Mouse (Mus musculus) lung, embryonic 16.5 days (tissue): ENCODE data around the gene Rptor. TPM values are rescaled to one million over a fixed set of nuclear protein-coding genes. Genes with fewer than 3 reads are reported as not detected.

ENCODE experiments used
- ATAC-seq: fragments of 200-750 bp; cut with Nextera tagmentation; 2 replicates; pipeline ENCODE4 v1.8.0; 2017; ENCODE audit warnings: low read depth, mild to moderate bottlenecking, moderate library complexity
- H3K27ac ChIP-seq: fragments of 300-500 bp; sonication (generic); 2 replicates; pipeline ENCODE4 v1.5.1; 2014; ENCODE audit warnings: mild to moderate bottlenecking, control low read depth, low read length
- H3K27me3 ChIP-seq: fragments of 300-500 bp; sonication (generic); 2 replicates; pipeline ENCODE4 v1.6.1; 2014; ENCODE audit warnings: low read depth, low read length, mixed read lengths; ENCODE audit not compliant: control insufficient read depth, insufficient read depth
- H3K36me3 ChIP-seq: fragments of 300-500 bp; sonication (generic); 2 replicates; pipeline ENCODE4 v1.6.1; 2014; ENCODE audit warnings: low read length; ENCODE audit not compliant: control insufficient read depth, insufficient read depth
- H3K4me1 ChIP-seq: fragments of 300-500 bp; sonication (generic); replicated peaks from 2 replicates; pipeline ENCODE4 v1.6.1; 2014; ENCODE audit warnings: low read length, mixed read lengths; ENCODE audit not compliant: control insufficient read depth, insufficient read depth
- H3K4me2 ChIP-seq: fragments of 300-500 bp; sonication (generic); 2 replicates; pipeline ENCODE4 v1.6.1; 2014; ENCODE audit warnings: low read depth, low read length, control low read depth
- H3K4me3 ChIP-seq: fragments of 300-500 bp; sonication (generic); 2 replicates; pipeline ENCODE4 v1.5.1; 2014; ENCODE audit warnings: mild to moderate bottlenecking, low read length, control low read depth
- H3K9ac ChIP-seq: fragments of 300-500 bp; sonication (generic); 2 replicates; pipeline ENCODE4 v1.6.1; 2014; ENCODE audit warnings: low read length, control low read depth
- H3K9me3 ChIP-seq: fragments of 300-500 bp; sonication (generic); 2 replicates; pipeline ENCODE4 v1.6.1; 2016; ENCODE audit warnings: low read length; ENCODE audit not compliant: control insufficient read depth
- WGBS: fragments of 180-500 bp; shearing (Covaris S2); extraction: QIAGEN DNeasy Blood & Tissue Kit; methylation state at CpG from one replicate; pipeline ENCODE4 v1.1.7; 2014; 5-methylcytosine and 5-hydroxymethylcytosine counted together
- polyA plus RNA-seq: library from polyadenylated mRNA; unstranded; fragments of >200 nt; fragmentation: Nextera tagmentation; extraction: Ambion mirVana; gene quantifications from 2 replicates; pipeline ENCODE4 v1.2.1, GENCODE M21; 2015

Rptor gene
- polyA plus RNA-seq, 1 experiment from 2014 or later, result 7.1 TPM

DNA sequence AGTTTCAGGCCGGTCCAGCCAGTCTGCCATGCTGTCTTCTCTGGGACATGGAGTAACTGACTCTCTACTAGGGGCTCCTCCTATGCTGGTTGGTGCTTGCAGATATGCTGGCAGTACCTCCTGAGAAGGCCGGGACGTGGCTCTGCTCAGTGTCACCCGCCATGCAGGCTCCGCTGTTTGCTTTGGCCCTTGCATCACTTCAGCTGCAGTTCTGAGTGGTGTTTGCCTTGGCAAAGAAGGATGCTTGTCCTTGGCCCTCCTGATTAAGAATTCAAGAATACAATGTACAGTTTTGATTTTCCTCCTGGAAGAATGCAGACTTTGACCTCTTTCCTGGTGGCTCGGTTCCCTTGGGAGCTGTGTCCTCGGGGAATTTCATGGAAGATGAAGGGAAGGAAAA, 342.6 kb downstream of the Rptor start:
- H3K27ac ChIP-seq, result peak overlapping the region; percentile 85
- ATAC-seq, result peak; percentile 23
- H3K4me1 ChIP-seq, result peaks cover 34% of the 10 kb centered on the region
- H3K27me3 ChIP-seq, result no peaks in the 10 kb centered on the region
- H3K9ac ChIP-seq, result no peak overlapping the region
- WGBS, result 43% methylated on average over 7 of the region's 7 CpGs
- H3K9me3 ChIP-seq, result no peaks in the 10 kb centered on the region
- peak overlapping the region; percentile 82; the same call in 1 of the 2 replicates for H3K4me3 ChIP-seq
- no peaks in the 10 kb centered on the region for H3K36me3 ChIP-seq
- H3K4me2 ChIP-seq, result peak overlapping the region; percentile 93

DNA sequence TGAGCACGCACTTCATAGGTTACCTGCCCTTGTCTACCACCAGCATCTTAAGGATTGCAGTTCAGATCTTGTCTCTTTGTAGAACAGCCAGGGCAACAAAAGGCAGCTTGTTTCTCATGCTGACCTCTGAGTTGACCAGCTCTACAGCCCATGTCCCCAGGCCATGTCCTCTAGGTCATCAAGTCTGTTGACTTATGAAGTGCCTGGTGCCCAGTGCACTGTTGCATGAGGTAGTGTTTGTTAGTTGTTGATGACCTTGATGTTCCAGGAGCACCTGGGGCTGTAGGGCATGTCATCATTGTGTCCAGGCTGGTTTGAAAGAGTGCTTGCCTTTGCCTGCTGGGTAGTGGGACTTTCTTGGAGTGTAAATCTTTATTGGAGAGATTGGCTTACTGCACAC, 344.7 kb downstream of the Rptor start:
- peaks cover 31% of the 10 kb centered on the region for H3K4me1 ChIP-seq
- H3K27me3 ChIP-seq, result no peaks in the 10 kb centered on the region

DNA sequence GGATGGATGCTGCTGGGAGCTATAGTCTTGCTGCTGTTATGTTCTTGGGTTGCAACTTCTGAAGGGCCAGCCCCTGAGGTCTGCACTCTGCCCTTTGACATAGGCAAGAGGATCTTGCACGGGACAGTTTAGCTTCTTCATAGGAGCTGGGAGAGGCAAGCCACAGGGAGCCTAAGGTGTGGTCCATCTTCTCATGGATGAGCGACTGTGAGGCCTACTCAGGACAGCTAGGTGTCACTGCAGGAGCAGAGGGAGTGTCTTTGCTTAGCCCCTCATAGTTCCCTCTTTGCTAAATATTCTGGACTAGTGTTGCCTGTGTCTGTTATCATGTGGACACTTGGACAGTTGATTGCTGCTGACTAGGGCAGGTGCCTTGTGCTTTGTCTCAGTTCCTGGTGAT, 345.2 kb downstream of the Rptor start:
- 57% methylated on average over 2 of the region's 2 CpGs for WGBS
- Histone ChIP-seq H3K9me3 (no peaks in the 10 kb centered on the region), H3K4me2 (no peak overlapping the region), H3K27me3 (no peaks in the 10 kb centered on the region), H3K4me3 (no peak overlapping the region), H3K4me1 (peaks cover 36% of the 10 kb centered on the region), H3K27ac (no peak overlapping the region), H3K36me3 (no peaks in the 10 kb centered on the region), H3K9ac (no peak overlapping the region)
- no peak for ATAC-seq

More for the DNA sequence above, 344.7 kb downstream of the Rptor start:
- H3K36me3 ChIP-seq, result no peaks in the 10 kb centered on the region
- no peak for ATAC-seq
- no peaks in the 10 kb centered on the region for H3K9me3 ChIP-seq
- H3K4me2 ChIP-seq, result no peak overlapping the region
- WGBS, result 86% methylated on average over 1 of the region's 1 CpGs
- H3K27ac ChIP-seq, result no peak overlapping the region
- H3K4me3 ChIP-seq, result no peak overlapping the region
- no peak overlapping the region for H3K9ac ChIP-seq

DNA sequence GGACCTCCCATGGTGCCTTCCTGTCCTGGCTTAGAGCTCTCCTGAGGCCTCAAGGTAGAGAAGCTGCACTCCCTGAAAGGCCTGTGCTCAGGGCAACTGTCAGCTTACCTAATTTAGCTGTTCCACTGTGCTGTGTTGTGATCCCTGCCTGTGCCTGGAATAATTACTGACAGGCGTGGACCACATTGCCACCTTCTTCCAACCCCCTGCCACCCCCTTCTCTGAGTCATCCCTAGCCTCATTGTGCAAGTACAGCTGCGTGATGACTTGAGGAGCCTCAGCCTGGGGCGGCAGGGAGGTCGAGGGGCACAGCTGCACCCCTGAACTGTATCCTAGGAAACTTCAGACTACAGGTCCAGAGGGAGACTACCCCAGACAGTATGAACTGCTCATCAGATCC, 345.6 kb downstream of the Rptor start:
- H3K4me2 ChIP-seq, result no peak overlapping the region
- H3K27ac ChIP-seq, result no peak overlapping the region
- H3K27me3 ChIP-seq, result no peaks in the 10 kb centered on the region
- WGBS, result 70% methylated on average over 4 of the region's 4 CpGs
- H3K4me1 ChIP-seq, result peaks cover 40% of the 10 kb centered on the region
- H3K4me3 ChIP-seq, result no peak overlapping the region
- H3K9ac ChIP-seq, result no peak overlapping the region
- H3K36me3 ChIP-seq, result no peaks in the 10 kb centered on the region
- no peak for ATAC-seq
- H3K9me3 ChIP-seq, result no peaks in the 10 kb centered on the region

DNA sequence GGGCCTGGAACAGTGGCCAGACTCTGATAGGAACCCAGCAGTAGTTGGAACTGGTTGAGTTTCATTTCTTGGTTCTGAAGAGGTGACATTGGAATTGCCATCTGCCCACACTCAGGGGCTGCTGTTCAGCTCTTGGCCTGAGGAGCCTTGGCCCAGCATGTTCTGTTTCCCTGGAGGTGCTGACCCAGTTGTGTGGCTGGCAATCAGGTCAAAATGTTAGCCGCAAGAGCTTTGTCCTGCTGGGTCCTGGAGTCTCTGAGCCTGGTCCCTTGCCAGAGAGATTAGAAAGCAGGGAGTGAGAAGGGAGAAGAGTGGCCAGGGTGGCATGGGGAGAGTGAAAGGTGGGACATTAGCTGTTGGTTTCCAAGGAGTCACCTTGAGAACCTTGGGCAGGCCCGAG, 346.1 kb downstream of the Rptor start:
- H3K36me3 ChIP-seq, result no peaks in the 10 kb centered on the region
- ATAC-seq, result no peak
- no peak overlapping the region for H3K27ac ChIP-seq
- no peak overlapping the region for H3K4me3 ChIP-seq
- 73% methylated on average over 2 of the region's 2 CpGs for WGBS
- H3K4me1 ChIP-seq, result peaks cover 45% of the 10 kb centered on the region
- no peak overlapping the region for H3K9ac ChIP-seq
- H3K27me3 ChIP-seq, result no peaks in the 10 kb centered on the region
- no peak overlapping the region for H3K4me2 ChIP-seq
- H3K9me3 ChIP-seq, result no peaks in the 10 kb centered on the region

Other genes starting within 250 kb of the Rptor start
- 6.7 and 8.4 TPM in 2 replicates for gene Sgsh, start 247.4 kb upstream of the Rptor start, polyA plus RNA-seq
- gene Slc26a11, start 247.3 kb upstream of the Rptor start, polyA plus RNA-seq, result 12.4 and 12.6 TPM in 2 replicates
- gene Rnf213, start 209.8 kb upstream of the Rptor start, polyA plus RNA-seq, result 6.8 and 7.5 TPM in 2 replicates
- gene Endov, start 111.6 kb upstream of the Rptor start, polyA plus RNA-seq, result 16.0 and 17.9 TPM in 2 replicates
- gene Nptx1, start 55.2 kb upstream of the Rptor start, polyA plus RNA-seq, result 1.0 and 1.2 TPM in 2 replicates